ENCODE assay signal across 9 mouse cellular contexts in the genomic region with DNA sequence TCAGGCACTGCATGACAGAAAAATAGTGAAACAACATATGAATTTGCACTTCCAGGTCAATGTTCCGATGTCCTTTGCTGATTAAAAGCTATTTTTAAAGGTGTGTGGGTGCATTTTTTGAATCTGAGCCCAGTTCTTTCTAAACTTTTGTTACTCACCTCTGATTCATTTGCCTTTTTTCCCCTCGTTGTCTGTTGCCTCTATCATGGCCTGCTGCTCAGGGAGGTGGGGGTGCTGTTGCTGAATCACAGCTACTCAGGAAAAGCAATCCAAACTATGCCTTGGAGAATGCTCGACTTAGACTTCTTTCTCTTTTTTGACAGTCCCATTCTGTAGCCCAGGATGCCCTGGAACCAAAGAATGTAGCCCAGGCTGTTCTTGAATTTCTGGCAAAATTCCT. TPM values are rescaled to one million over a fixed set of nuclear protein-coding genes. Genes with fewer than 3 reads are reported as not detected.
A peak's percentile ranks its signal among the peaks of the same experiment; 100 is the strongest.
DNase-seq lines count a peak whose midpoint lies in the region; ATAC-seq and TF ChIP-seq lines count a peak whose summit lies in the region.
"Had no signal": no experiment of that assay in that cellular context is flagged by ENCODE, and none has a peak within 500 bp of the region (broad histone marks: within the 10 kb centered on the region; RNA-seq: fewer than 3 reads in every experiment).

No protein-coding gene starts in this region.

- peak overlapping the region; percentile 94; the same call in 1 of the 2 replicates for H3K27ac ChIP-seq in heart, embryonic 11.5 days (ENCODE audit: low read depth, low read length)
- no peak overlapping the region; the same call in 1 of the 2 replicates for H3K27ac ChIP-seq in liver, adult 2 months (replicated peaks; ENCODE audit: insufficient read depth, low read depth, low read length)
- no peak overlapping the region for H3K27ac ChIP-seq in liver, postnatal 0 days (ENCODE audit: low read depth)
- H3K27ac ChIP-seq in midbrain, embryonic 15.5 days, result no peak overlapping the region
- no peak overlapping the region for H3K27ac ChIP-seq in stomach, postnatal 0 days (replicated peaks)
- H3K27ac ChIP-seq: neural tube, embryonic 12.5 days had no signal

- H3K79me2 ChIP-seq in liver, adult 2 months (ENCODE audit: control insufficient read depth, insufficient read depth, low read length), result peaks cover 8% of the 10 kb centered on the region; the same call in 1 of the 2 replicates

- no peak overlapping the region for H3K9ac ChIP-seq in heart, embryonic 11.5 days (ENCODE audit: low read depth, low read length)
- H3K9ac ChIP-seq in liver, adult 2 months (ENCODE audit: low read depth, low read length), result no peak overlapping the region
- no peak overlapping the region for H3K9ac ChIP-seq in liver, postnatal 0 days (replicated peaks)
- no peak overlapping the region for H3K9ac ChIP-seq in midbrain, embryonic 15.5 days
- no peak overlapping the region for H3K9ac ChIP-seq in stomach, postnatal 0 days (ENCODE audit: low read length)
- H3K9ac ChIP-seq: neural tube, embryonic 12.5 days had no signal

- peaks cover 20% of the 10 kb centered on the region for H3K4me1 ChIP-seq in heart, embryonic 11.5 days (ENCODE audit: control insufficient read depth, insufficient read depth, low read length)
- H3K4me1 ChIP-seq in liver, adult 2 months (ENCODE audit: control insufficient read depth, insufficient read depth, low read length), result peaks cover 3% of the 10 kb centered on the region; the same call in 1 of the 2 replicates
- H3K4me1 ChIP-seq in liver, postnatal 0 days (ENCODE audit: insufficient read depth), result no peaks in the 10 kb centered on the region
- peaks cover 19% of the 10 kb centered on the region for H3K4me1 ChIP-seq in midbrain, embryonic 15.5 days
- no peaks in the 10 kb centered on the region for H3K4me1 ChIP-seq in stomach, postnatal 0 days (replicated peaks; ENCODE audit: control insufficient read depth, insufficient read depth)

- H3K4me2 ChIP-seq in heart, embryonic 11.5 days, result peak overlapping the region; percentile 75; the same call in 1 of the 2 replicates
- H3K4me2 ChIP-seq in liver, postnatal 0 days (ENCODE audit: low read depth, low read length), result no peak overlapping the region
- peak overlapping the region; percentile 85; the same call in 1 of the 2 replicates for H3K4me2 ChIP-seq in midbrain, embryonic 15.5 days
- H3K4me2 ChIP-seq in stomach, postnatal 0 days (replicated peaks; ENCODE audit: low read depth), result no peak overlapping the region

- TF ChIP-seq POLR2A in liver, adult 2 months (IDR thresholded peaks at IDR 0.05; ENCODE audit: extremely low read depth, insufficient read depth, low read length), result no peak

- intact Hi-C loops in heart, postnatal 36 days (cut with DNase I), result no loop called here

- no peak for DNase-seq in heart, postnatal 36 days
- DNase-seq in liver, adult 2 months (ENCODE audit: extremely low read depth, low read depth, low spot score), result peak; percentile 37
- DNase-seq in liver, postnatal 0 days, result no peak
- DNase-seq in adipocyte (ENCODE audit: low spot score), result peak; percentile 41
- no peak for DNase-seq in stomach, postnatal 0 days (ENCODE audit: low spot score)
- no peak for DNase-seq in cerebellum, postnatal 25 days

- no peaks in the 10 kb centered on the region; the same call in 1 of the 2 replicates for H3K9me3 ChIP-seq in heart, embryonic 11.5 days (replicated peaks; ENCODE audit: control insufficient read depth, low read length)
- no peaks in the 10 kb centered on the region for H3K9me3 ChIP-seq in liver, postnatal 0 days (ENCODE audit: low read length)
- no peaks in the 10 kb centered on the region for H3K9me3 ChIP-seq in midbrain, embryonic 15.5 days
- H3K9me3 ChIP-seq in stomach, postnatal 0 days (ENCODE audit: control insufficient read depth, low read length), result no peaks in the 10 kb centered on the region
- H3K9me3 ChIP-seq: neural tube, embryonic 12.5 days had no signal

- ATAC-seq in heart, embryonic 11.5 days (replicated peaks; ENCODE audit: insufficient number of reproducible peaks, low FRiP score, low TSS enrichment), result no peak
- no peak for ATAC-seq in liver, postnatal 0 days
- ATAC-seq in midbrain, embryonic 15.5 days (replicated peaks), result no peak
- ATAC-seq in stomach, postnatal 0 days (ENCODE audit: low FRiP score, low TSS enrichment), result no peak

- H3K4me3 ChIP-seq in heart, embryonic 11.5 days (ENCODE audit: low read depth, low read length), result no peak overlapping the region
- no peak overlapping the region for H3K4me3 ChIP-seq in liver, adult 2 months (ENCODE audit: insufficient read depth, low read depth, low read length)
- H3K4me3 ChIP-seq in liver, postnatal 0 days (ENCODE audit: low read depth, low read length), result no peak overlapping the region
- no peak overlapping the region; the same call in 1 of the 2 replicates for H3K4me3 ChIP-seq in midbrain, embryonic 15.5 days
- H3K4me3 ChIP-seq in stomach, postnatal 0 days (ENCODE audit: low read depth, low read length), result no peak overlapping the region

- H3K36me3 ChIP-seq in heart, embryonic 11.5 days (ENCODE audit: control insufficient read depth, insufficient read depth, low read length), result no peaks in the 10 kb centered on the region
- H3K36me3 ChIP-seq in liver, adult 2 months (ENCODE audit: control insufficient read depth, insufficient read depth, low read length), result no peaks in the 10 kb centered on the region
- no peaks in the 10 kb centered on the region for H3K36me3 ChIP-seq in liver, postnatal 0 days (replicated peaks; ENCODE audit: insufficient read depth, low read length)
- H3K36me3 ChIP-seq in midbrain, embryonic 15.5 days (replicated peaks), result no peaks in the 10 kb centered on the region
- no peaks in the 10 kb centered on the region for H3K36me3 ChIP-seq in stomach, postnatal 0 days (ENCODE audit: control insufficient read depth, insufficient read depth, low read length)
- H3K36me3 ChIP-seq: neural tube, embryonic 12.5 days had no signal

- WGBS in heart, embryonic 11.5 days (ENCODE audit: insufficient replicate concordance), result 34% methylated on average over 3 of the region's 3 CpGs
- 24% methylated on average over 3 of the region's 3 CpGs for WGBS in liver, adult 2 months
- 36% methylated on average over 3 of the region's 3 CpGs for WGBS in liver, postnatal 0 days (ENCODE audit: insufficient replicate concordance)
- WGBS in midbrain, embryonic 15.5 days, result 48% methylated on average over 3 of the region's 3 CpGs
- WGBS in stomach, postnatal 0 days, result 35% methylated on average over 3 of the region's 3 CpGs

- TF ChIP-seq EP300 in liver, postnatal 0 days (IDR thresholded peaks at IDR 0.05; ENCODE audit: low read depth), result no peak
- TF ChIP-seq EP300 in stomach, postnatal 0 days (optimal IDR thresholded peaks at IDR 0.05), result no peak

- TF ChIP-seq CTCF in liver, adult 2 months (IDR thresholded peaks at IDR 0.05; ENCODE audit: low read depth, low read length), result no peak
- TF ChIP-seq CTCF in liver, postnatal 0 days (IDR thresholded peaks at IDR 0.05; ENCODE audit: low read depth), result no peak
- TF ChIP-seq CTCF in stomach, postnatal 0 days (IDR thresholded peaks at IDR 0.05; ENCODE audit: low read depth), result no peak

- no peaks in the 10 kb centered on the region for H3K27me3 ChIP-seq in heart, embryonic 11.5 days (ENCODE audit: control insufficient read depth, insufficient read depth, low read length)
- no peaks in the 10 kb centered on the region for H3K27me3 ChIP-seq in liver, adult 2 months (ENCODE audit: control insufficient read depth, insufficient read depth, low read length)
- H3K27me3 ChIP-seq in liver, postnatal 0 days (ENCODE audit: insufficient read depth, low read length), result peaks cover 5% of the 10 kb centered on the region
- H3K27me3 ChIP-seq in midbrain, embryonic 15.5 days (replicated peaks), result 0 out of 2 replicates have a peak, but pooled peaks cover 3% of the 10 kb centered on the region
- H3K27me3 ChIP-seq in stomach, postnatal 0 days (ENCODE audit: control insufficient read depth, insufficient read depth, low read length), result no peaks in the 10 kb centered on the region
- H3K27me3 ChIP-seq: neural tube, embryonic 12.5 days had no signal

RNA-seq across cellular contexts. Expression of gene Rassf8, which starts 1.3 kb away (rescaled TPM):
- 10.0 and 12.5 TPM in 2 replicates for polyA plus RNA-seq in heart, embryonic 11.5 days (2014; fragmentation: Nextera tagmentation; extraction: Ambion mirVana)
- 10 to 100 TPM; 48.9 to 51.9 TPM for total RNA-seq in heart, postnatal 36 days (2021)
- total RNA-seq in liver, adult 2 months (2014; rRNA removed), result 30.0 and 34.5 TPM in 2 replicates
- 19.5 and 22.8 TPM in 2 replicates for polyA plus RNA-seq in liver, adult 2 months (2012; rRNA removed)
- polyA plus RNA-seq in liver, postnatal 0 days (2015; fragmentation: Nextera tagmentation; extraction: Ambion mirVana), result 4.6 and 4.9 TPM in 2 replicates
- polyA plus RNA-seq in midbrain, embryonic 15.5 days (2015; fragmentation: Nextera tagmentation; extraction: Ambion mirVana), result 4.6 and 5.5 TPM in 2 replicates
- polyA plus RNA-seq in stomach, postnatal 0 days (2015; fragmentation: Nextera tagmentation; extraction: Ambion mirVana), result 4.9 and 5.9 TPM in 2 replicates

Comparison
In these comparisons a context has a peak if more than half of its experiments do, and no peak if none do; other contexts are left out.
1. DNase-seq: peak in liver, adult 2 months (single experiment) and adipocyte (single experiment); none in heart, postnatal 36 days (0 of 2), liver, postnatal 0 days (single experiment), stomach, postnatal 0 days (single experiment) and cerebellum, postnatal 25 days (0 of 2).
2. H3K4me2 ChIP-seq: peak in heart, embryonic 11.5 days (single experiment) and midbrain, embryonic 15.5 days (single experiment); none in liver, postnatal 0 days (single experiment) and stomach, postnatal 0 days (single experiment).